Mouse (Mus musculus) ES-E14 (cell line): ENCODE results near the gene Jsrp1.

Source experiments
- MAFK ChIP-seq: IDR thresholded peaks from 2 replicates; pipeline ENCODE4 v1.6.1; 2014; ENCODE audit warnings: mild to moderate bottlenecking, low read depth, low read length, inconsistent platforms; ENCODE audit not compliant: insufficient read depth
- ZNF384 ChIP-seq: IDR thresholded peaks from 2 replicates; pipeline ENCODE4 v1.6.1; 2012; ENCODE audit warnings: low read depth, low read length, inconsistent platforms

- no peak for TF ChIP-seq MAFK
- no peak for TF ChIP-seq ZNF384
Observed at GRCm38 (mm10) chr10:80862305-80862704, 49.0 kb upstream of the Jsrp1 start.
